Mouse (Mus musculus): ENCODE data around the gene Cdc6.

- no peak for TF ChIP-seq CTCF (IDR thresholded peaks at IDR 0.05; ENCODE audit: low read depth)
- TF ChIP-seq EP300 (IDR thresholded peaks at IDR 0.05; ENCODE audit: low read depth), result no peak
These were observed 6.6 kb downstream of the Cdc6 start for GRCm38 (mm10) chr11:98914196-98914595.
